Mouse (Mus musculus) heart, adult 2 months (tissue): ENCODE data around the gene Dscam.

Source experiments
- EP300 ChIP-seq: fragments of 200-500 bp; IDR thresholded peaks from 2 replicates; pipeline ENCODE4 v1.6.1; 2011; ENCODE audit warnings: low read depth, low read length, control low read depth; ENCODE audit not compliant: insufficient read depth
- POLR2A ChIP-seq: fragments of 200-500 bp; IDR thresholded peaks from 2 replicates; pipeline ENCODE4 v1.6.1; 2011; ENCODE audit warnings: mild to moderate bottlenecking, low read depth, low read length, control low read depth; ENCODE audit not compliant: insufficient read depth

DNA sequence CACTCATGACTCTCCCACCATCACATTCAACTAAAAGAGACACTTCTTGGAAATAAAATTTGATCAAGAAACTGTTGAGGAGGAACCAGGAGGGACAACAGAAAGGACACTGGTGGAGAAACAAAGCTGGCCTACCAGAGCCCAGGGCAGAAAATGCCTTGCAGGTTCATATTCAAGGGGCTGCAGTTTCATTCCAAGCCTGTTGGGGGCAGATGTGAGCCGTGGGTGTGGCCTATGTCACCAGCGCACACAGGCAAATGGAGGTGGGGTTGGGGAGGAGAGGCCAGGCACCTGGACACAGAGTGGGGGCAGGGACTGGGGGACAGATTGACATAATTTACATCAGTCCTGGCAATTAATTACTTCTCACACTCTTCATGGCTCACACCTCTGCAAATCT, 452.3 kb downstream of the Dscam start:
- TF ChIP-seq EP300 (no peak), POLR2A (no peak)
